Mouse (Mus musculus) limb, embryonic 13.5 days (tissue): ENCODE measurements around the gene Ttc33. TPM values are rescaled to one million over a fixed set of nuclear protein-coding genes. Genes with fewer than 3 reads are reported as not detected.
A peak's percentile ranks its signal among the peaks of the same experiment; 100 is the strongest.

Source experiments
- ATAC-seq: fragments of 200-750 bp; cut with Nextera tagmentation; 2 replicates; pipeline ENCODE4 v1.8.0; 2017; ENCODE audit warnings: low read depth, moderate number of reproducible peaks, moderate TSS enrichment; ENCODE audit not compliant: low FRiP score
- H3K27ac ChIP-seq: fragments of 300-500 bp; sonication (generic); 2 replicates; pipeline ENCODE4 v1.5.1; 2015; ENCODE audit warnings: inconsistent platforms, mild to moderate bottlenecking, moderate library complexity
- H3K27me3 ChIP-seq: fragments of 300-500 bp; sonication (generic); 2 replicates; pipeline ENCODE4 v1.6.1; 2015; ENCODE audit warnings: mild to moderate bottlenecking, inconsistent platforms
- H3K36me3 ChIP-seq: fragments of 300-500 bp; sonication (generic); 2 replicates; pipeline ENCODE4 v1.6.1; 2015; ENCODE audit warnings: inconsistent platforms, mild to moderate bottlenecking, moderate library complexity
- H3K4me1 ChIP-seq: fragments of 300-500 bp; sonication (generic); 2 replicates; pipeline ENCODE4 v1.6.1; 2015; ENCODE audit warnings: inconsistent platforms
- H3K4me2 ChIP-seq: fragments of 300-500 bp; sonication (generic); replicated peaks from 2 replicates; pipeline ENCODE4 v1.6.1; 2015; ENCODE audit warnings: inconsistent platforms, mild to moderate bottlenecking, moderate library complexity
- H3K4me3 ChIP-seq: fragments of 300-500 bp; sonication (generic); 2 replicates; pipeline ENCODE4 v1.5.1; 2015; ENCODE audit warnings: moderate library complexity, mild to moderate bottlenecking, inconsistent platforms
- H3K9ac ChIP-seq: fragments of 300-500 bp; sonication (generic); 2 replicates; pipeline ENCODE4 v1.6.1; 2015; ENCODE audit warnings: mild to moderate bottlenecking, inconsistent platforms
- H3K9me3 ChIP-seq: fragments of 300-500 bp; sonication (generic); 2 replicates; pipeline ENCODE4 v1.6.1; 2016; ENCODE audit warnings: inconsistent platforms
- WGBS: fragments of 180-500 bp; shearing (Covaris S2); methylation state at CpG from one replicate; pipeline ENCODE4 v1.1.7; 2015; 5-methylcytosine and 5-hydroxymethylcytosine counted together
- polyA plus RNA-seq: library from polyadenylated mRNA; unstranded; fragments of >200 nt; fragmentation: Nextera tagmentation; extraction: Ambion mirVana; gene quantifications from 2 replicates; pipeline ENCODE4 v1.2.1, GENCODE M21; 2015

Gene Ttc33
- 41.5 and 42.4 TPM in 2 replicates for polyA plus RNA-seq

- no peaks in the 10 kb centered on the region for H3K9me3 ChIP-seq
- under 1% methylated on average over 55 of the region's 55 CpGs for WGBS
- H3K27ac ChIP-seq = peak within 1 kb of the TSS; percentile 81
- H3K36me3 ChIP-seq = peaks cover 12% of the 10 kb centered on the region
- peak within 1 kb of the TSS; percentile 79 for H3K4me2 ChIP-seq
- peak within 1 kb of the TSS; percentile 81 for H3K9ac ChIP-seq
- H3K4me3 ChIP-seq = peak within 1 kb of the TSS; percentile 91
- peak; percentile 86 for ATAC-seq
- H3K4me1 ChIP-seq = peaks cover 14% of the 10 kb centered on the region
- no peaks in the 10 kb centered on the region for H3K27me3 ChIP-seq
These were observed at the start of gene Ttc33 for GRCm38 (mm10) chr15:5185366-5186292. TSS of gene Ttc33 (plus strand) at chr15:5185525.

GRCm38 (mm10) chr15:5138021-5138856 is 47.1 kb upstream of the Ttc33 start:
- no peak overlapping the region for H3K9ac ChIP-seq
- WGBS = 77% methylated on average over 9 of the region's 9 CpGs
- H3K4me1 ChIP-seq = 0 out of 2 replicates have a peak, but pooled peaks cover 5% of the 10 kb centered on the region
- H3K9me3 ChIP-seq = no peaks in the 10 kb centered on the region
- no peak overlapping the region for H3K4me3 ChIP-seq
- H3K4me2 ChIP-seq = no peak overlapping the region
- no peak; the same call in 1 of the 2 replicates for ATAC-seq
- no peaks in the 10 kb centered on the region for H3K36me3 ChIP-seq
- H3K27me3 ChIP-seq = no peaks in the 10 kb centered on the region
- no peak overlapping the region for H3K27ac ChIP-seq

GRCm38 (mm10) chr15:5139366-5139765 is 46.0 kb upstream of the Ttc33 start:
- no peaks in the 10 kb centered on the region for H3K9me3 ChIP-seq
- no peaks in the 10 kb centered on the region for H3K36me3 ChIP-seq
- H3K27me3 ChIP-seq = no peaks in the 10 kb centered on the region
- no peak overlapping the region for H3K27ac ChIP-seq
- no peak overlapping the region for H3K4me3 ChIP-seq
- 90% methylated on average over 2 of the region's 2 CpGs for WGBS
- no peak overlapping the region for H3K4me2 ChIP-seq
- H3K4me1 ChIP-seq = 0 out of 2 replicates have a peak, but pooled peaks cover 5% of the 10 kb centered on the region
- H3K9ac ChIP-seq = no peak overlapping the region
- ATAC-seq = no peak

- Histone ChIP-seq H3K9me3 (no peaks in the 10 kb centered on the region), H3K27me3 (no peaks in the 10 kb centered on the region), H3K4me3 (no peak overlapping the region), H3K9ac (no peak overlapping the region), H3K27ac (no peak overlapping the region), H3K4me1 (peaks cover 10% of the 10 kb centered on the region), H3K4me2 (no peak overlapping the region), H3K36me3 (no peaks in the 10 kb centered on the region)
- 80% methylated on average over 7 of the region's 7 CpGs for WGBS
- ATAC-seq = no peak
These were observed 45.5 kb upstream of the Ttc33 start for GRCm38 (mm10) chr15:5139863-5140262.

- Histone ChIP-seq H3K27me3 (no peaks in the 10 kb centered on the region), H3K4me2 (no peak overlapping the region), H3K4me3 (no peak overlapping the region), H3K9ac (no peak overlapping the region), H3K27ac (no peak overlapping the region), H3K4me1 (peaks cover 15% of the 10 kb centered on the region), H3K9me3 (no peaks in the 10 kb centered on the region), H3K36me3 (no peaks in the 10 kb centered on the region)
- no peak for ATAC-seq
These were observed 45.0 kb upstream of the Ttc33 start for GRCm38 (mm10) chr15:5140357-5140756.

- Histone ChIP-seq H3K4me2 (no peak overlapping the region), H3K27ac (no peak overlapping the region), H3K4me1 (peaks cover 18% of the 10 kb centered on the region), H3K27me3 (no peaks in the 10 kb centered on the region), H3K9ac (no peak overlapping the region), H3K4me3 (no peak overlapping the region), H3K9me3 (no peaks in the 10 kb centered on the region), H3K36me3 (no peaks in the 10 kb centered on the region; the same call in 1 of the 2 replicates)
- no peak for ATAC-seq
- WGBS = 48% methylated on average over 5 of the region's 5 CpGs
These were observed 43.3 kb upstream of the Ttc33 start for GRCm38 (mm10) chr15:5142047-5142446.

- H3K4me2 ChIP-seq = no peak overlapping the region
- H3K27me3 ChIP-seq = no peaks in the 10 kb centered on the region
- H3K27ac ChIP-seq = no peak overlapping the region
- no peak for ATAC-seq
- no peaks in the 10 kb centered on the region; the same call in 1 of the 2 replicates for H3K36me3 ChIP-seq
- 70% methylated on average over 5 of the region's 5 CpGs for WGBS
- no peak overlapping the region for H3K4me3 ChIP-seq
- no peaks in the 10 kb centered on the region for H3K9me3 ChIP-seq
- H3K9ac ChIP-seq = no peak overlapping the region
- H3K4me1 ChIP-seq = peaks cover 19% of the 10 kb centered on the region
These were observed 42.6 kb upstream of the Ttc33 start for GRCm38 (mm10) chr15:5142714-5143113.

GRCm38 (mm10) chr15:5143361-5144020 is 41.8 kb upstream of the Ttc33 start, which contains the start of gene Prkaa1:
TSS of gene Prkaa1 (plus strand) at chr15:5143861.
- peak within 1 kb of the TSS; percentile 76 for H3K4me2 ChIP-seq
- H3K4me1 ChIP-seq = peaks cover 21% of the 10 kb centered on the region
- no peaks in the 10 kb centered on the region for H3K9me3 ChIP-seq
- H3K27me3 ChIP-seq = no peaks in the 10 kb centered on the region
- no peaks in the 10 kb centered on the region; the same call in 1 of the 2 replicates for H3K36me3 ChIP-seq
- H3K27ac ChIP-seq = peak within 1 kb of the TSS; percentile 85
- H3K9ac ChIP-seq = peak within 1 kb of the TSS; percentile 89
- peak within 1 kb of the TSS; percentile 85 for H3K4me3 ChIP-seq
- under 1% methylated on average over 51 of the region's 80 CpGs for WGBS
- peak; percentile 92 for ATAC-seq

GRCm38 (mm10) chr15:5144021-5144778 is 41.1 kb upstream of the Ttc33 start:
- Histone ChIP-seq H3K36me3 (no peaks in the 10 kb centered on the region; the same call in 1 of the 2 replicates), H3K4me2 (peak overlapping the region; percentile 76), H3K27ac (peak overlapping the region; percentile 85), H3K4me3 (peak overlapping the region; percentile 85), H3K27me3 (no peaks in the 10 kb centered on the region), H3K9me3 (no peaks in the 10 kb centered on the region), H3K4me1 (peaks cover 28% of the 10 kb centered on the region), H3K9ac (peak overlapping the region; percentile 89)
- 1% methylated on average over 53 of the region's 61 CpGs for whole genome bisulfite sequencing
- peak; percentile 90 for ATAC-seq

- no peaks in the 10 kb centered on the region; the same call in 1 of the 2 replicates for H3K36me3 ChIP-seq
- H3K9ac ChIP-seq = peak overlapping the region; percentile 89
- H3K27me3 ChIP-seq = no peaks in the 10 kb centered on the region
- ATAC-seq = no peak
- no peaks in the 10 kb centered on the region for H3K9me3 ChIP-seq
- peaks cover 37% of the 10 kb centered on the region for H3K4me1 ChIP-seq
- peak overlapping the region; percentile 76 for H3K4me2 ChIP-seq
- WGBS = 37% methylated on average over 9 of the region's 9 CpGs
- H3K4me3 ChIP-seq = peak overlapping the region; percentile 85
- no peak overlapping the region for H3K27ac ChIP-seq
These were observed 40.0 kb upstream of the Ttc33 start for GRCm38 (mm10) chr15:5145196-5145945.
